Mouse (Mus musculus) small intestine, adult 2 months (tissue): ENCODE results near the gene Polg. TPM values are rescaled to one million over a fixed set of nuclear protein-coding genes. Genes with fewer than 3 reads are reported as not detected.
A peak's percentile ranks its signal among the peaks of the same experiment; 100 is the strongest.

ENCODE experiments used
- H3K27ac ChIP-seq: fragments of 200-500 bp; 2 replicates; pipeline ENCODE4 v1.5.1; 2012; ENCODE audit warnings: low read depth, low read length, control low read depth, inconsistent platforms; ENCODE audit not compliant: insufficient read depth
- H3K27me3 ChIP-seq: fragments of 200-500 bp; 2 replicates; pipeline ENCODE4 v1.6.1; 2012; ENCODE audit warnings: mild to moderate bottlenecking, moderate library complexity, low read length, inconsistent platforms; ENCODE audit not compliant: control insufficient read depth, insufficient read depth
- H3K36me3 ChIP-seq: fragments of 200-500 bp; 2 replicates; pipeline ENCODE4 v1.6.1; 2012; ENCODE audit warnings: mild to moderate bottlenecking, low read length, control low read depth, inconsistent platforms; ENCODE audit not compliant: control insufficient read depth, insufficient read depth
- H3K4me1 ChIP-seq: fragments of 200-500 bp; 2 replicates; pipeline ENCODE4 v1.6.1; 2012; ENCODE audit warnings: low read length, inconsistent platforms, mixed read lengths; ENCODE audit not compliant: control insufficient read depth, insufficient read depth, insufficient read length
- H3K4me3 ChIP-seq: fragments of 200-500 bp; 2 replicates; pipeline ENCODE4 v1.5.1; 2012; ENCODE audit warnings: low read depth, mild to moderate bottlenecking, control low read depth, inconsistent platforms, low read length, moderate library complexity
- CTCF ChIP-seq: fragments of 200-500 bp; IDR thresholded peaks from 2 replicates; pipeline ENCODE4 v1.5.1; 2012; ENCODE audit warnings: low read depth, mild to moderate bottlenecking, control low read depth, inconsistent platforms, low read length, moderate library complexity, mixed read lengths; ENCODE audit not compliant: insufficient replicate concordance, insufficient read length; ENCODE audit errors: extremely low read depth
- POLR2A ChIP-seq: fragments of 200-500 bp; IDR thresholded peaks from 2 replicates; pipeline ENCODE4 v1.6.1; 2012; ENCODE audit warnings: low read depth, mild to moderate bottlenecking, control low read depth, inconsistent platforms, low read length, moderate library complexity
- WGBS: fragments of 180-500 bp; shearing (Covaris S2); methylation state at CpG from one replicate; pipeline ENCODE4 v1.1.7; 2018; 5-methylcytosine and 5-hydroxymethylcytosine counted together
- polyA plus RNA-seq: library from polyadenylated mRNA; depleted of rRNA; stranded (reverse); fragments of >200 nt; gene quantifications from 2 replicates; pipeline ENCODE4 v1.2.3, GENCODE M21; 2012

Polg gene
- polyA plus RNA-seq, 1 experiment = 24.3 TPM

DNA sequence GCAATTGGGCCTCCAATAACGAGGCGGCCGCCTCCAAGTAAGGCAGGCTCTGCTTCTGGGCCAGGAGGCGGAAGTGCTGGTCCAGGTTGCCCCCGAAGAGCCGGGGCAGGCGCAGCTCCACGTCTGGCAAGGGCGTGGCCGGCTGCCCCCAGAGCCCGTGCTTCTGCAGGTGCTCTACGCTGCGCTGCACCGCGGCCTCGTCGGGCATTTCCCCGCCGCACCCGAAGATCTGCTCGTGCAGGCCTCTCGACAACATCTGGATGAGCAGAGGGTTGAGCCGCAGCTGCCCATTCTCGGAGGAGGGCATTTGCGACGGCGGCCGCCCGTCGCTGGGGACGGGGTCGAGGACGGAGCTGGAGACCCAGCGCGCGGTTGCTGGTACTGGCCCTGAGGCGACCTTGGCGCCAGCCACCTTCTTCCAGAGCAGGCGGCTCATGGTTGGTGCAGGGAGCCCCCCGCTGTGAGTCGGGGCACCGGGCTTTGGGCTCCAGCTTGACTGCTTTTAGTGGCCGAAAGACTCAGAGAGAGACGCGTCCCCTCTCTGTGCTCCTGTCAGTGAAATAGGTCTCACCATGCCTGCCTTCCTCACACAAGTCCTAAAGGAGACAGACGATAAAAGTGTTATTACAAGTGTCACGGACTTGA is 1.3 kb downstream of the Polg start:
- Histone ChIP-seq H3K4me1 (peaks cover 10% of the 10 kb centered on the region), H3K4me3 (peak overlapping the region; percentile 97), H3K27me3 (no peaks in the 10 kb centered on the region), H3K27ac (no peak overlapping the region), H3K36me3 (peaks cover 24% of the 10 kb centered on the region)
- 22% methylated on average over 47 of the region's 47 CpGs for whole genome bisulfite sequencing
- no peak for TF ChIP-seq POLR2A
- no peak for TF ChIP-seq CTCF

DNA sequence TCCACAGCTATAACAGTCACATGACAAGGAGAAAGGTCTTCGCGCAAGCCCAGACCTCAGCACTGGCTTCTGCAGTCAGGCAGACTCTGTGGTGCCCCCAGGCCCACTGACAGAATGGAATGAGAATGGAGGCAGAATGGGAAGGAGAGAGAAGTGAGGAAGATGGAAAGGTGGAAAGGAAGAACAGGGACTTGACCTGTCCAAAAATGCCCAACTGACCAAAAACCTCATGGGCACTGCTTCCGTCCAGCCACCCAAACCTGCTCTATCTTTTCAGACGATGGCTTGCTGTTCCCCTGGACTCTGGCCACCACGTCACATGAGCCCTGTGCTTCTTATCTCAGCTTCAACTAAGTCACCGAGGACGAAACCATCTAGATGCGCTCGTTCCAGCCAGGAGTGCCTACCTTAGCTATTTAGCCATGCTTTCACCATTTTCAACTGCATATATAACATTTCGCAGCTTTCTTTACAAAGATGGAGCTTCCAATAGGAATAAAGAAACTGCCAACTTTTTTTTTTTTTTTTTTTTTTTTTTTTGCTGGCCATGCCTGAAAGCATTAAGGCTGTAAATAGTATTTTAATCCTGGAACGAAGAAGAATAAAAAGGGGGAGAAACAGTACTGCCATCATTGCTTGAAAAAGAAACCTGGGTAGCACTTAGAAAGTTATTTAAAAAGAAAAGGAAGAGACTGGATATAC is 2.6 kb downstream of the Polg start:
- peaks cover 10% of the 10 kb centered on the region for H3K4me1 ChIP-seq
- H3K4me3 ChIP-seq = no peak overlapping the region
- no peak overlapping the region for H3K27ac ChIP-seq
- no peak for TF ChIP-seq POLR2A
- H3K36me3 ChIP-seq = peaks cover 36% of the 10 kb centered on the region
- WGBS = 71% methylated on average over 11 of the region's 11 CpGs
- H3K27me3 ChIP-seq = no peaks in the 10 kb centered on the region

DNA sequence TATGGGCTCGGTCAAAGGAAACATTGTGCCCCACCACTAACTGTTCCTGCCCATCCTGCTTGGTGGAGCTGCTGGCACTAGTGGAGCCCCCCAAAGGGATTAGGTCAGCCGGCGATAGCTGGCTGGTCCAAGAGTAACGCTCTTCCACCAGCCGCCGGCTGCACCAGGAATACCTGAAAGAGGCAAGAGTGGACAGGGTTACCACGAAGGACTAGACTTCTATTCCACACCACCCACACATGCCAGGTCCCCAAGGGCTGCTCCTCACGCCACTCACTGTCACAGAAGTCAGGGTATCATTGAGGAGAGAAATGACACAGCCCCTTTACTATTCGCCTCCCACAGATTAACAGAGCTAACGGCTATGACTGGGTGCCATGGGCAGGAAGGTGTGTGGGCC is 4.4 kb downstream of the Polg start:
- 95% methylated on average over 10 of the region's 10 CpGs for WGBS
- peaks cover 10% of the 10 kb centered on the region for H3K4me1 ChIP-seq
- peaks cover 50% of the 10 kb centered on the region for H3K36me3 ChIP-seq
- TF ChIP-seq POLR2A = no peak
- no peak for TF ChIP-seq CTCF
- no peaks in the 10 kb centered on the region for H3K27me3 ChIP-seq
- H3K27ac ChIP-seq = no peak overlapping the region
- H3K4me3 ChIP-seq = no peak overlapping the region

DNA sequence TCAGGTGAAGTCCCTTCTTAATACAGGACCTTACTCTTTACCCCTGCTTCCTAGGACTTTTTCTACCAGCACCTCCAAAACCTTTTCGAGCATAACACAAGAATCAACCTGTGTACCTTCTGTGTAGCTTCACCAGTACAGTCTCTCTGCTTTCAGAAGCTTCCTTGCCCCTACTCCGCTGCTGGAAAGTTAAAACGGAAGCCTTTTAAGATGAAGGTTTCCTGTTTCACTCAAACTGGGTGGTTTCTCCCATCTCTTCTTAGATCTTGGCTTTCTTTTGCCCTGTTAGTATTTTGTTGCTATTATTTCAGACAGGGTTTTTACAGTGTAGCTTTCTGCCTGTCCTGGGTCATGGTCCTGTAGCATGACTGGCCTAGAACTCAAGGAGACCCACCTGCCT is 18.7 kb downstream of the Polg start:
- no peak overlapping the region for H3K27ac ChIP-seq
- H3K4me3 ChIP-seq = no peak overlapping the region
- 93% methylated on average over 3 of the region's 3 CpGs for WGBS
- TF ChIP-seq POLR2A (no peak), CTCF (no peak)
- peaks cover 41% of the 10 kb centered on the region for H3K36me3 ChIP-seq
- peaks cover 3% of the 10 kb centered on the region; the same call in 1 of the 2 replicates for H3K4me1 ChIP-seq
- no peaks in the 10 kb centered on the region for H3K27me3 ChIP-seq

DNA sequence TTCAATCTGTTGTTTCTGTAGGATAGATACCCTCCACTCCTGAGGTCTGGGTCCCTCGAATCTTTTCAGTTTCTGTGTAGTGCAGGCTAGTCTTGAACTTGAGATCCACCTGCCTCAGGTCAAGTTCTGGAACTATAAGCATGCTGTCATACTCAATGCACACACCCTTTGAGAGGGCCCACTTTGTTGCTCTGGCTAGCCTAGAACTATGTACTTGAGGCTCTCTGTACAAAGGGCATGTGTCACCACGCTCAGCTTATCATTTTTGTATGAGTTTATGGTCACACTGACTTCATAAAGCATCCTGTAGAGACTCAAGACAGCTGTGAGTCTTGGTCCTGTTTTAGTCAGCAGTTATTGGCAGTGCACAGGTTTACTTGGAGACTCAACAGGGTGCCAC is 19.1 kb downstream of the Polg start:
- 44% methylated on average over 2 of the region's 2 CpGs for WGBS
- Histone ChIP-seq H3K27ac (no peak overlapping the region), H3K4me3 (no peak overlapping the region), H3K27me3 (no peaks in the 10 kb centered on the region), H3K4me1 (peaks cover 3% of the 10 kb centered on the region; the same call in 1 of the 2 replicates), H3K36me3 (peaks cover 37% of the 10 kb centered on the region)
- TF ChIP-seq CTCF (no peak), POLR2A (no peak)

DNA sequence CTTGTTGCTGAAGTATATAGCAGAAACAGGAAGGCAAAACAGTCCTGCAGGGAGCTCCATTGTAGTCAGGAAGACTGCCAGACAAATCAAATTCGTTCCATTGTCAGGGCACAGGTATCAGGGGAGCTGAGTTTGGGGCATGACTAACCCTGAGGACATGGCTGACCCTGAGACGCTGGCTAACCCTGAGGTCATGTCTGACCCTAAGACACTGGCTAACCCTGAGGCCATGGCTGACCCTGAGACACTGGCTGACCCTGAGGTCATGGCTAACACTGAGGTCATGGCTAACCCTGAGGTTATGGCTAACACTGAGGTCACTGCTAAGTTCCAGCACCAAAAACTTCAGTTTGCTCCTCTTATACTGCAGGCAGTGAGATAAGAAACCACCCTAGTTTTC is 26.1 kb downstream of the Polg start:
- Histone ChIP-seq H3K4me3 (no peak overlapping the region), H3K36me3 (no peaks in the 10 kb centered on the region), H3K27me3 (no peaks in the 10 kb centered on the region), H3K27ac (no peak overlapping the region), H3K4me1 (no peaks in the 10 kb centered on the region)
- TF ChIP-seq POLR2A (no peak), CTCF (no peak)
- 79% methylated on average over 2 of the region's 2 CpGs for WGBS

DNA sequence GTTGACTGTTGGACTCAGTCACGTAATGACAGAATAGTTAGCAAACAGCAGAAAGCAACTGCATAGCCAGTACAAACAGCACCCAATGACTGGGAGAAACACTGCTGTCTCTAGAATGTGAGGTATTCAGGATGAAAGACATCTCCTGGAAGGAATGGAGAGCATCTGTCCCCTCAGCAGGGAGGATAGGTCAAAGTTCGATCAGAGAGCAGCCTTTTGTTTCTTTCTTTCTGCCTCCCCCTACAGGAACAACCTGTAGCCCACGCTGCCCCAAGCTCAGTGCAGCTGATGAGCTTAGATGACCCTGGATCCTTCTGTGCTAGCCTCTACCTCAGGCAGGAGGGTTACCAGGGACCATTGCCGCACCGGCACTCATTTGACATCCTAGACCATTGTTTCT is 37.9 kb downstream of the Polg start:
- 74% methylated on average over 5 of the region's 5 CpGs for WGBS
- no peaks in the 10 kb centered on the region for H3K27me3 ChIP-seq

More for the DNA sequence above, 37.9 kb downstream of the Polg start:
- Histone ChIP-seq H3K4me1 (no peaks in the 10 kb centered on the region), H3K27ac (no peak overlapping the region), H3K36me3 (no peaks in the 10 kb centered on the region), H3K4me3 (no peak overlapping the region)
- TF ChIP-seq POLR2A = no peak
